Mouse (Mus musculus) megakaryocyte, embryonic 14.5 days (primary cell): ENCODE measurements around the gene Opcml.

ENCODE experiments used
- FLI1 ChIP-seq: IDR thresholded peaks from 2 replicates; pipeline ENCODE4 v1.6.1; 2012; ENCODE audit warnings: low read length, inconsistent platforms, mixed read lengths
- GATA1 ChIP-seq: IDR thresholded peaks from 3 replicates; pipeline ENCODE4 v1.6.1; 2012; ENCODE audit warnings: mixed read lengths, low read length, inconsistent platforms, borderline replicate concordance

DNA sequence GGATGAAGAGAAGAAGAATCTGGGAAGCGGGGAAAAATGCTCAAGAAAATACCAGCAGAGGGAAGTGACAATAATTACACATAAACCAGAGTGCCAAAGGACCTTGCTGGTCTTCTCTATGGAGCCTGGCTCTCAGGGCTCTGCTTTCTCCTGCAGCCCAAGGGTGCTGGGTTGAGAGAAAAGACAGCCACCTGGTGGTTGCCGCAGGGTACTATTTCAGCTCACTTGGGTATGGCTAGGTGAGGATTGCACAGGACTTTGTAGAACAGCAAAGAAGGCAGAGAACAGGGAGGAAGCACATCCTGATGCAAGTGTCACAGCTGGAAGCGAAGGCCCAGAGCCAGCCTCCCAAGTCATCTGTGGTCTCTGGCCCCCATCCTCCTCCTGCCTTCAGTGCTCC, 407.1 kb downstream of the Opcml start:
- no peak for TF ChIP-seq GATA1
- no peak for TF ChIP-seq FLI1
